Mouse (Mus musculus) G1E (cell line): ENCODE data around the gene Nrarp.

Source experiments
- CTCF ChIP-seq: IDR thresholded peaks from 2 replicates; pipeline ENCODE4 v1.5.1; 2012; ENCODE audit warnings: low read depth, low read length, inconsistent platforms, mixed read lengths
- GATA1 ChIP-seq: IDR thresholded peaks from 2 replicates; pipeline ENCODE4 v1.6.1; 2012; ENCODE audit warnings: borderline replicate concordance, low read length, inconsistent platforms, mixed read lengths
- POLR2AphosphoS5 ChIP-seq: IDR thresholded peaks from 2 replicates; pipeline ENCODE4 v1.6.1; 2012; ENCODE audit warnings: low read depth, low read length, inconsistent platforms; ENCODE audit not compliant: insufficient replicate concordance
- TAL1 ChIP-seq: conservative IDR thresholded peaks from 2 replicates; pipeline ENCODE4 v1.6.1; 2012; ENCODE audit warnings: low read depth, low read length, inconsistent platforms, mixed read lengths

DNA sequence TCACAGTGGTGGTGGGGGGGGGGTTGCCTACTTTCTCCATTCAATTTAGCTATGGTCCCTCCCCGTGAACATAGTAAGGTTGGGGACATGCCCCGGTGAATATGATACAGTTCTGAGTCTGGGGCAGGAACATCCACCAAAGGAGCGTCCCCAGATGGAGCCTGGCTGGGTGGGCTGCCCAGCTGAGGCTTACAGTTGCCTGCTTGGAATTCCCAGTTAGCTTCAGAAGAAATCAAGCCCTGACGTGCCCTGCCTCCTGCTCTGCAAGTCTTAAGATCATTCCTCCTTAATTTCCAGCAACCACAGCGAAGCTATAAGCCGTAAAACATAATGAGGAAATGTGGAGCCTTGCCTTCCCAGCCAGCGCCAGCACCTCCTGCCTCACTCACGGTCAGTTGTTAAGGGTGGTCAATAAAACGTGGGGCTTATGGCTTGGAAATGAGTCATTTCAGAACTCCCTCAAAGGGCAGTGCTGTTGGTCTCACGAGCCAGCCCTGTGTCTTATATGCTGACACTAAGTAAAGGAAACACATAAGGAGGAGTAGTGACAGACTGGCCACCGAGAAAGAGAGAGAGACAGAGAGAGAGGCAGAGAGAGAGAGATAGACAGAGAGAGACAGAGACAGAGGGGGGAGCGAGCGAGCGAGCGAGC, 866 bp upstream of the Nrarp start:
- TF ChIP-seq CTCF: no peak
- no peak for TF ChIP-seq GATA1
- TF ChIP-seq POLR2AphosphoS5: no peak
- TF ChIP-seq TAL1: no peak
